Mouse (Mus musculus): Measurements from ENCODE around the gene Bub1b. TPM values are rescaled to one million over a fixed set of nuclear protein-coding genes. Genes with fewer than 3 reads are reported as not detected.

Gene Bub1b
- polyA plus RNA-seq, 1 experiment from 2014 or later, result 47.8 TPM

DNA sequence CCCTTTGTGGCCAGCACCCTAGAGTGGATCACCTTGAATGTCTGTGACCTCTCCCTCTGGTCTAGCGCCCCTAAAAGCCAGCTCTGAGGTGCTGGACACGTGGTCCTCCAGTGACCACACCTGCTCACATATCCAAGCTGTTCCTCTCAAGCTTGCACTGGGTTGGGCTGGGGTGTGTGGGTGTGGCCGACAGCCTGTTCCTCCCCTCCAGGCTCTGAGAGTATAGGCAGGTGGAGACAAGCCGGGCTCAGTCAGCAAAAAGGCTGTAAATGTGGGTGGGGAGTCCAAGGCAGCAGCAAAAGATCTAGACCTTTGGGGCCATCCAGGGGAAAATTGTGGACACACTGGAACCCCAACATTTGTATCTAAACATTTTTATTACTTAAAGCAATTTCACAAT lies 60.4 kb downstream of the Bub1b start:
- Histone ChIP-seq H3K27me3 (no peaks in the 10 kb centered on the region), H3K9me3 (replicated peaks) (no peaks in the 10 kb centered on the region), H3K36me3 (no peaks in the 10 kb centered on the region), H3K4me3 (replicated peaks) (peak overlapping the region; percentile 36), H3K4me1 (replicated peaks) (peaks cover 72% of the 10 kb centered on the region), H3K9ac (peak overlapping the region; percentile 71), H3K4me2 (peak overlapping the region; percentile 79), H3K27ac (peak overlapping the region; percentile 99)
- WGBS (ENCODE audit: insufficient replicate concordance), result 13% methylated on average over 4 of the region's 4 CpGs
- ATAC-seq (ENCODE audit: low read depth) (peak; percentile 85), DNase-seq (peak; percentile 87)

DNA sequence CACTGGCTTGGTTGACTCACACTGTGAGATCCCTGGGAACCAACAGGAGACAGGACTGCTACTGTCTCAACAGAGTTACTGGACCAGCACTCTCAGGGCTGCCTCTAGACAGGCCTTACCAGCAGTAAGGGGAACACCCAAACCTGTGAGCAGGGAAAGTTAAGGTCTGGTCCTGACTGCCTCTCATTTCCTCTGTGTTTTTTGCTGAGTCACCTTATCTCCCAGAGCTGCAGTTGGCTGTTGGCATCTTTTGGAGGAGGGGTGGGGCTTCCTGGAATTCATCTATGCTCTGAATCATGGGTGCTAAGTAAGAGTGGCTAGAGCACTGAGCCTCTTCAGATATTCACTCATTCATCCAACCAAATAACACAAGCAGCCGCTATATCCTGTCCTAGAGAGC lies 61.1 kb downstream of the Bub1b start:
- peaks cover 78% of the 10 kb centered on the region for H3K4me1 ChIP-seq (replicated peaks)
- DNase-seq, result peak; percentile 88
- peak; percentile 81 for ATAC-seq (ENCODE audit: low read depth)

DNA sequence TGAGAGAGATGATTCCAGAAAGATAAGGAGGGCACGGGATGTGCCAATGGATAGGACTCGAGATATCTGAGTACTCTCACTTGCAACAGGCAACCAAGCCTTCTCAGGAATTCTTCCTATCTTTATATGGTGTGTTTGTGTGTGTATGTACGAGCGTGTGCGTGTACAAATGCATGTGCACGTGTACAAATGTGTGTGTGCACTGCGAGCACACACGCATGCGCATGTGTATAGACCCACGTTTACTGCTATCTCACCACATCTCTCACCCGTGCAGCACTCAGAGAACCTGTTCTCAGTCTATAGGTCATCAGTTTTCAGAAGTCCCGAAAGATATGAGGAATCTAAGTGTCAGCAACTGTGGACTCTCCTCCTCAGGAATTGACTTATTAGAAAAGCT lies 61.5 kb downstream of the Bub1b start:
- Histone ChIP-seq H3K9me3 (replicated peaks) (no peaks in the 10 kb centered on the region), H3K27ac (peak overlapping the region; percentile 99), H3K36me3 (no peaks in the 10 kb centered on the region), H3K4me1 (replicated peaks) (peaks cover 82% of the 10 kb centered on the region), H3K4me3 (replicated peaks) (peak overlapping the region; percentile 52), H3K4me2 (peak overlapping the region; percentile 79), H3K9ac (peak overlapping the region; percentile 70), H3K27me3 (no peaks in the 10 kb centered on the region)
- ATAC-seq (ENCODE audit: low read depth) (peak; percentile 13; the same call in 1 of the 2 replicates), DNase-seq (peak; percentile 56)
- WGBS (ENCODE audit: insufficient replicate concordance), result 29% methylated on average over 12 of the region's 12 CpGs

More for the DNA sequence above, 61.1 kb downstream of the Bub1b start:
- Histone ChIP-seq H3K27ac (peak overlapping the region; percentile 99), H3K4me2 (peak overlapping the region; percentile 79), H3K9me3 (replicated peaks) (no peaks in the 10 kb centered on the region), H3K9ac (peak overlapping the region; percentile 71), H3K36me3 (no peaks in the 10 kb centered on the region), H3K27me3 (no peaks in the 10 kb centered on the region), H3K4me3 (replicated peaks) (peak overlapping the region; percentile 52)
- 3% methylated on average over 1 of the region's 1 CpGs for WGBS (ENCODE audit: insufficient replicate concordance)

DNA sequence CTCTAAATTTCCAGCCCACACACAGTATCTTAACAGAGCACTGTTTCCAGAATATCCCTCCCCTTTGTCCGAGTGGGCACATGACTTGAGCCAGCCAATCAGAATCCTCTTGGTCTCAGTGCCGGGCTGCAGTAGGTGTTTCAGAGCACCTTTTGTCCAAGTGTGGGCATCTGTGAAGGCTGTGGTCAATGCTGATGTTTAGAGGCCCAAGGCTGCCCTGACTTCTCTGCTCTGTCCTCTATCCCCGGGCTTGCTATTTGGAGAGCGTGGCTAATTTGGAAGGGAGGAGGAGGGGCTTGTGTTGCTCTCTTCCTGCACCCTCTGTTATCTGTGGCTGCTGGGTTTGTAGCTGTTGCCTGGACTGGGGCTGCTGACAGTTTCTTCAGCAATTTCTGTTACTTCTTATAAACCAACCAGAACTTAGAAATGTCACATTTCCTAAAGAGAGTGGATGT lies 62.0 kb downstream of the Bub1b start:
- Histone ChIP-seq H3K4me3 (replicated peaks) (peak overlapping the region; percentile 52), H3K27ac (peak overlapping the region; percentile 99), H3K9ac (peak overlapping the region; percentile 70), H3K9me3 (replicated peaks) (no peaks in the 10 kb centered on the region), H3K36me3 (no peaks in the 10 kb centered on the region), H3K4me2 (peak overlapping the region; percentile 79), H3K4me1 (replicated peaks) (peaks cover 87% of the 10 kb centered on the region), H3K27me3 (no peaks in the 10 kb centered on the region)
- ATAC-seq (ENCODE audit: low read depth) (peak; percentile 67), DNase-seq (peak; percentile 79)
- WGBS (ENCODE audit: insufficient replicate concordance), result 0% methylated on average over 4 of the region's 4 CpGs

DNA sequence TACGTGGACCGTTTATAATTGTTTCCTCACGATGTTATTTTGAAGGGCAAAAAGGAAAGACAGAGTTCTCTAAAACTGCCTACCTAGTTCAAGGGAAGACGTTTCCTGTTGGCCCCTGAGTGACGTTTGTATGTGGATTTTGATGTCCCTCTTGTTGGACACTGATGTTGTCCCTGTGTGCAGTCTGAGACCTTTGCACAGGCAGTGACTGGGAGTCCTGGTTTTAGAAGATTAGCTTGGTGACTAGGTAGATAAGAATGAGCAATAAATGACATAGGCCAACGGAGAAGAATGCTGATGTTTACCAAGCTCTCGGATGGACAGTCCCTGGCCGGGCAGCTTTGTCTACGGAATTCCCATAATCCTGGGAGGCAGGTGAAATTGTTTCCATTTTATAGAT lies 63.9 kb downstream of the Bub1b start:
- WGBS (ENCODE audit: insufficient replicate concordance), result 36% methylated on average over 9 of the region's 9 CpGs
- Histone ChIP-seq H3K36me3 (no peaks in the 10 kb centered on the region), H3K4me2 (peak overlapping the region; percentile 97), H3K4me1 (replicated peaks) (peaks cover 94% of the 10 kb centered on the region), H3K4me3 (replicated peaks) (no peak overlapping the region), H3K27me3 (no peaks in the 10 kb centered on the region), H3K27ac (peak overlapping the region; percentile 99), H3K9ac (peak overlapping the region; percentile 78), H3K9me3 (replicated peaks) (no peaks in the 10 kb centered on the region)
- DNase-seq (peak; percentile 33), ATAC-seq (ENCODE audit: low read depth) (no peak)

DNA sequence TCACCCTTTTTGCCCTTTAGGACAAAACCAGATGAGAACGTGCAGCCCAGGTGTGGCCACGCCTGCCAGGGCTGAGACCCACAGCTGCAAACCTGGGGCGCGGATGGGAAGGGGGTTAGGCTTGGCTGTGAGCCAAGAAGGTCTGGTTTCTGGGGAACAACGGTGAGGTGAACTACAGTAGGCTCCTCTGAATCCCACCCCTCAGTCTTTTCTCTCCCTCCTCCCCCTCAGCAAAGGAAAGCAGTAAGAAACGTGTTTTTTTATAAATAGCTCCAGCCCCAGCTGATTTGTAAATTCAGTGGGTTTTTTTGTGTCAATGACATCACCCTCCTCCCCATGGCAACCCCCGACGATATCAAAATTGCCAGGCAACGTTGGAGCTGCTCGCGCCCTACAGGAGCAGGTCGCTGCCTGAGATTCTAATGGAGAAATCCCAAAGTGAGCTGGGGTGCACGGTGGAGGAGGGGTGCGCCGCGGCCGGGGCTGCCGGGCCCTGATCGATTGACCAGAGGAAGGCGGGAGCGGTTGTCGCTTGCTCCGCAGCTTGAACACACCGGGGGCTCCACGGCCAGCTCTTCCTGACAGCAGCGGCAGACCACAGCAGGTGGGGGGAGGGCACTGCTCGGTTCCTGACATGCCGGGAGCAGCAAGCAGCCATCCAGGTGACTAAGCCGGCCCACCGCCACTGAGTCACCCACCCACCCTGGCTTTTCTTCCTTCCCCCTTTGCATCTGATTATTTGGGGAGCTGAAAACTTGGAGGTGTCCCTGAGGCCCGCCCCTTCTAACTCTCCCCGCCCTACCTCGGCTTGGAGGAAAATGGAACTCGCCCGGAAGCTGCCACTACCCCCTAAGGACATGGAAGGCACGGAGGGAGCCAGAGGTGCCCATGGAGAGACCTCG lies 65.1 kb downstream of the Bub1b start, which contains the start of gene Pak6:
Gene Pak6, plus strand, starts transcription at position 402 of the 902 bp plus-strand sequence.
- Histone ChIP-seq H3K9me3 (replicated peaks) (no peaks in the 10 kb centered on the region), H3K4me3 (replicated peaks) (peak within 1 kb of the TSS; percentile 67), H3K4me2 (peak within 1 kb of the TSS; percentile 97), H3K36me3 (no peaks in the 10 kb centered on the region), H3K9ac (peak within 1 kb of the TSS; percentile 78), H3K4me1 (replicated peaks) (peaks cover 89% of the 10 kb centered on the region), H3K27ac (peak within 1 kb of the TSS; percentile 99), H3K27me3 (no peaks in the 10 kb centered on the region)
- peak; percentile 45 for DNase-seq
- no peak for ATAC-seq (ENCODE audit: low read depth)
- 3% methylated on average over 37 of the region's 37 CpGs for WGBS (ENCODE audit: insufficient replicate concordance)

DNA sequence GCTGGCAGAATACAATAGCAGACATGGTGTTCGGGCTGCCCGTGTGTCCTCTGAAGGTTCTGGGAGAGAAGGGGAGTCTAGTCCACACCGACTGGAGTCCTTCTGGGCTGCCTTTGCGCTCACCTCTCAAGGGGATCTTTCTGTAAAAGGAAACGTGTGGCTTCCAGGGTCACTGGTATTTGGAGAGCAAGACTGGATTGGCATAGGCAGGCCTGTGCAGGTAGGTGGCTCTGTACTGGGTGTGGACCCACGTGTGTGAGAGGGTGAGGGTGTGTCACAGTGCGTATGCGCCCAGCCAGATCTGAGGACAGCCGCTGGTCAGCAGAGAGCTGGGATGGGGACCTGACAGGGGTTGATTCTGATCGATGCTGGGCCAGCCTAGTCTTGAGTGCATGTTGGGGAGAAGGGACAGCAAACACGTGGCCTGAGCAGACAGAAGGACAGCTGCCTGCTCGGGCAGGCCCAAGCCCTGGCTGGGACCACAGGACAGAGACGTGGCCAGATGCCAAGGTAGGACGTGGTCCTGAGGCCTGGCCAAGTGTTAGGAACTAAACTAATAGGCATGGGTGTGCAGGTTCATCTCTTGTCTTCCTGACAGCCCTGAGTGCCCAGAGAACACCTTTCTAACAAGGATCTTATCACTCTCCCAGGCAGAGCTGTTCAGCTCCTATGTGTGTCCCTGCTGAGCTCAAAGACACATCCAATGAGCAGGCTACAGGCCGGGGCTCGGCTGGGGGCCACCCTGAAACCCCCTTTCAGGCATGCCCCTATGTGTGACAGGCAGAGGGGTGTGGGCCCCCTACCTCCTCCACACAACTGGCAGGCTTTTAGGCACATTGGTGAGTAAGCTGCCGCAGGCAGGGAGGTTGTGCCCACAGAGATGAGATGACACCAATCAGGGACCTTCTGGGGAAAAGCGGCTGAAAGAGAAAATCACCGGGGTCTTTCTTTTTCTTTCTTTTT lies 66.1 kb downstream of the Bub1b start:
- Histone ChIP-seq H3K27me3 (0 out of 2 replicates have a peak, but pooled peaks cover 2% of the 10 kb centered on the region), H3K36me3 (no peaks in the 10 kb centered on the region), H3K9ac (peak overlapping the region; percentile 78), H3K4me2 (peak overlapping the region; percentile 97), H3K4me1 (replicated peaks) (peaks cover 79% of the 10 kb centered on the region), H3K9me3 (replicated peaks) (no peaks in the 10 kb centered on the region), H3K4me3 (replicated peaks) (peak overlapping the region; percentile 67), H3K27ac (peak overlapping the region; percentile 99)
- peak; percentile 33 for DNase-seq
- 49% methylated on average over 19 of the region's 19 CpGs for WGBS (ENCODE audit: insufficient replicate concordance)
- peak; percentile 33 for ATAC-seq (ENCODE audit: low read depth)

DNA sequence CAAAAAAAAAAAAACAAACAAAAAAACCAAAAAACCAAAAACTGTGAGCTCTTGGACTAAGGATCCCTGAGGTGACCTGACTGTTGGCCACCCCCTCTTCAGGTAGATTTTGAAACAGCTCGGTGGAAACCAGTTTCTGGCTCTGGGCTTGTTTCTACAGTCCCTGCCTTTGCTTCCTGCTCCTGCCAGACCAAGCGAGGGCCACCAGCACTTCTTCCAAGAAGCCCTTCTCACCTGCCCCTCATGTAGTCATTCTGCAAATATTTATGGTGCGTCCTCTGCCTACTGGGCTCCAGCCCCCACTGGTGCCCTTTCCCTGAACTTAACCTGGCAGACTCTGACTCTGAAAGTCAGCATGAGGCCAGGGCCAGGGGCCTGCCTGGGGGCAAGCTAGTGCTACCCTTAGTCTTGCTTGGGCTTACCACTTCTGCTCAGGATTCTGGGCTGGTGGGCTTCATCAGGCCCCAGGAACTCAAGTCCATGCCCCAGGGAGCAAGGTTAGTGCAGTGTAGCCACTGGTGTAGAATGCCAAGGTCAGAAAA lies 67.0 kb downstream of the Bub1b start:
- Histone ChIP-seq H3K4me2 (no peak overlapping the region), H3K27ac (no peak overlapping the region), H3K36me3 (no peaks in the 10 kb centered on the region), H3K9me3 (replicated peaks) (no peaks in the 10 kb centered on the region), H3K9ac (0 out of 2 replicates have a peak overlapping the region, but pooled peaks have one; percentile 8), H3K27me3 (0 out of 2 replicates have a peak, but pooled peaks cover 7% of the 10 kb centered on the region), H3K4me1 (replicated peaks) (peaks cover 72% of the 10 kb centered on the region), H3K4me3 (replicated peaks) (no peak overlapping the region)
- WGBS (ENCODE audit: insufficient replicate concordance), result 66% methylated on average over 3 of the region's 3 CpGs
- ATAC-seq (ENCODE audit: low read depth), result no peak
- DNase-seq, result no peak

DNA sequence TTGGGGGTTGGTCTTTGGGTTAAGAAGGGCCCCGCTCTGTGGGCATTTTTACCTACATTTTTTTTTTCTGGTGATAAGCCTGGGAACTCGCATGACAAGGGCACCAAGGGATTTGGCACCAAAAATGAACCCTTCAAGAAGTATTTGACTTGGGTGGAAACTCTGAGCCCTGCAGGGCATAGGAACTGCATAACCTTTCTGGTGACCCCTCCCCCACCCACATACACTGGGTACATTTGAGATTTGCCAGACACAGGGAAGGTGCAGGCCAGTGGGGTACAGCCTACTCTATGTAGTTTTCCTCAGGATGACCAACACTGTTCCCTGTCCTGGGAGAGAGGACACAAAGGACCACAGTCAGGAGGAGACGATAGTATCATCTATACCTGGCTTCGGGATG lies 67.6 kb downstream of the Bub1b start:
- Histone ChIP-seq H3K4me3 (replicated peaks) (no peak overlapping the region), H3K27me3 (peaks cover 9% of the 10 kb centered on the region; the same call in 1 of the 2 replicates), H3K4me2 (no peak overlapping the region), H3K27ac (no peak overlapping the region), H3K9me3 (replicated peaks) (no peaks in the 10 kb centered on the region), H3K36me3 (no peaks in the 10 kb centered on the region), H3K4me1 (replicated peaks) (peaks cover 67% of the 10 kb centered on the region), H3K9ac (no peak overlapping the region)
- ATAC-seq (ENCODE audit: low read depth) (no peak), DNase-seq (no peak)
- 76% methylated on average over 4 of the region's 4 CpGs for WGBS (ENCODE audit: insufficient replicate concordance)

DNA sequence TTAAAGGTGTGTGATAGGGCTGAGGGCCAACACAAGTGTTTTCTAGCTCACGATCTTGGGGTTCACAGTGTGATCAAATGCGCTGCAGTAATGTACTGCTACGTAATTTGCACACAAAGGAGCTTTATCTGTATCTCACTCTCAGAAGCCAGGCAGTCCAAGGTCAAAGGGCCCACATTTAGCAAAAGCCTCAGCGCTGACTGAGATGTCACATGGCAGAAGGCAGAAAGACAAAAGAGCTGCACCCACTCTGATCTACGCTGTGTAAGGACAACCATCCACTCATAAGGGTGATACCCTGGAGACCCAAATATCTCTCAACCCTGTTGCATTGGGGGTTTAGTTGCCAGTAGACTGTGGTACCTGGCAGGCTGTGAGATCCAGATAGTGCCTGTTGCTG lies 69.2 kb downstream of the Bub1b start:
- 66% methylated on average over 5 of the region's 5 CpGs for WGBS (ENCODE audit: insufficient replicate concordance)
- Histone ChIP-seq H3K27ac (0 out of 2 replicates have a peak overlapping the region, but pooled peaks have one; percentile 6), H3K4me2 (no peak overlapping the region), H3K9me3 (replicated peaks) (no peaks in the 10 kb centered on the region), H3K4me1 (replicated peaks) (peaks cover 51% of the 10 kb centered on the region), H3K27me3 (peaks cover 21% of the 10 kb centered on the region), H3K4me3 (replicated peaks) (no peak overlapping the region), H3K9ac (no peak overlapping the region), H3K36me3 (no peaks in the 10 kb centered on the region)
- DNase-seq (no peak), ATAC-seq (ENCODE audit: low read depth) (no peak)
